Mouse (Mus musculus): ENCODE results near the gene Pcmt1. TPM values are rescaled to one million over a fixed set of nuclear protein-coding genes. Genes with fewer than 3 reads are reported as not detected.
"Not testable (repeated sequence)": the region's sequence is repeated elsewhere in the genome, so short reads cannot be mapped to it uniquely, and the experiment has no call there.

Gene Pcmt1
- polyA plus RNA-seq, 1 experiment from 2014 or later, result 155 TPM

DNA sequence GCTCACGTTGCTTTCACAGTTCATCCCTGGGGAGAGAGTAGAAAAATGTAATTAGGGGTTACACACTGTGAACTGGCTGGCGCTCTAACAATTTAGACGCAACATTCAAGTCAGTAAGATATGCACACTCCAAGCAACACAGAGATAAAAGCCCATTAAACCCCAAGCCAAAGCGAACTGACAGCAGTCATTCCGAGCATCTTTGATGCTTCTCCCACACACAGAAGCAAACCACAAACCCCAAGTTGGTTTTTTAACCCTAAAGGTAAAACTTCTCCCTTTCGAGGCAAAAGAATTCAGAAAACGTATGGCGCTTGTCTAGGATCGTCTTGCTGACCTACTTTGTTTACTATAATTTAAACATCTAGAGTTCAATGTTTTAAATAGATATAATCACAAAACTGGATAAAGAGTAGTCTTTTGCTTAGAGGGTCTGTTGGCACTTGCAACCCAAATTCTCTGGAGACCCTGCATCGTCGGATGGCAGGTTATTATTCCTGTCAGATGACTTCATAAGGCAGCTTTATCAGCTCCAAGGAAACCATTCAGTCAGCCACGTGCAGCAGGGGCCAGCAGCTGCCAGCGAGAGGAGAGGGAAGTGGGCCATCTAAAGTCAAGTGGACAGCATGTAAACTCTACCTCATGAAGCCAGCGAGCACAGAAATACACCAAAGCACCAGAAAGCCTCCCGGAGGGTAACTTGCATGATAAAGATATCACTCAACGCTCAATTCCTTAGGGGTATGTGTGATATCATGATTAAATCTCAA, 49.8 kb downstream of the Pcmt1 start:
- Histone ChIP-seq H3K27ac (no peak overlapping the region), H3K4me2 (no peak overlapping the region), H3K36me3 (replicated peaks) (peaks cover 14% of the 10 kb centered on the region), H3K27me3 (replicated peaks) (no peaks in the 10 kb centered on the region), H3K4me1 (no peaks in the 10 kb centered on the region), H3K9ac (no peak overlapping the region), H3K4me3 (no peak overlapping the region), H3K9me3 (no peaks in the 10 kb centered on the region)
- 72% methylated on average over 16 of the region's 16 CpGs for WGBS
- no peak for ATAC-seq (replicated peaks)

DNA sequence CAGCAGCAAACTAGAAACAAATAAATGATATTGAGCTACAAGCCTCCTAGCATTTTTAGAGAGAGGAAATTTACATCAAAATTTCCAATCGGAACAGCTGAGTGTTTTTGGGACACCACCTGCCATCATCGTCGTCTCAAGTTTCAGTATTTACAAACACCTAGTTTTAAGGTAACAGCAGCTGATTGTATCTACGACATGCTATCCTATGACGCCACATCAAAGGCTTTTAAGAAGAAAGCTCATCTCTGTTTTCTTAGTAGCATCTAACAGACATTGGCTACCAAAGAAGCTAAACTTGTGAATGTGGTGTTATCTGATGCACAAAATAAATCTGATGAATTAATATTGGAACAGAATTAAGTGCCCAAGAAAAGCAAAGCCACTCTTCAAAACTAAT, 50.6 kb downstream of the Pcmt1 start:
- H3K4me1 ChIP-seq, result no peaks in the 10 kb centered on the region
- 92% methylated on average over 5 of the region's 5 CpGs for WGBS
- H3K9me3 ChIP-seq, result no peaks in the 10 kb centered on the region
- no peak overlapping the region for H3K4me2 ChIP-seq
- no peak overlapping the region for H3K4me3 ChIP-seq
- H3K9ac ChIP-seq, result no peak overlapping the region
- H3K27me3 ChIP-seq (replicated peaks), result no peaks in the 10 kb centered on the region
- H3K36me3 ChIP-seq (replicated peaks), result peaks cover 14% of the 10 kb centered on the region
- H3K27ac ChIP-seq, result no peak overlapping the region
- ATAC-seq (replicated peaks), result no peak

DNA sequence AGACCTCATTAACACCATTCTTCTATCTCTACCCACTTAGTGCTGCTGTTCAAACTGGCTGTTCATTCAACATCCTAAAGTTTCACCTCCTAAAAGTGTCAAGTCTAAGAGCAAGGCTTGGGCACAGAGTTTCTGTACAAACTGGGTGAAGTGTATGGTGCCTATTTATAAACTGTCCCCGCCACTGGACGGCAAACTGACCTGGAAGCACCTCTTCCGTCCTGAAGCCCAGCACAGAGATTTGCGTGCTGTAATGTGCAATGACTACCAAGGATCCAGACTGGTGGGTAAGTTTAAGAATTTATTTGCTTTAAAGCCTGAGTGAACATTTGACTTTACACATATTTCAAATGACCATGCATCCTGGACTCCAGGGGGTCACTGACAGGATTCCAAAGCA, 51.8 kb downstream of the Pcmt1 start:
- 96% methylated on average over 4 of the region's 4 CpGs for WGBS
- no peak overlapping the region for H3K4me3 ChIP-seq
- no peak for ATAC-seq (replicated peaks)
- H3K36me3 ChIP-seq (replicated peaks), result peaks cover 14% of the 10 kb centered on the region
- no peak overlapping the region for H3K27ac ChIP-seq
- no peaks in the 10 kb centered on the region for H3K9me3 ChIP-seq
- H3K9ac ChIP-seq, result no peak overlapping the region
- no peak overlapping the region for H3K4me2 ChIP-seq
- H3K4me1 ChIP-seq, result no peaks in the 10 kb centered on the region
- no peaks in the 10 kb centered on the region for H3K27me3 ChIP-seq (replicated peaks)

DNA sequence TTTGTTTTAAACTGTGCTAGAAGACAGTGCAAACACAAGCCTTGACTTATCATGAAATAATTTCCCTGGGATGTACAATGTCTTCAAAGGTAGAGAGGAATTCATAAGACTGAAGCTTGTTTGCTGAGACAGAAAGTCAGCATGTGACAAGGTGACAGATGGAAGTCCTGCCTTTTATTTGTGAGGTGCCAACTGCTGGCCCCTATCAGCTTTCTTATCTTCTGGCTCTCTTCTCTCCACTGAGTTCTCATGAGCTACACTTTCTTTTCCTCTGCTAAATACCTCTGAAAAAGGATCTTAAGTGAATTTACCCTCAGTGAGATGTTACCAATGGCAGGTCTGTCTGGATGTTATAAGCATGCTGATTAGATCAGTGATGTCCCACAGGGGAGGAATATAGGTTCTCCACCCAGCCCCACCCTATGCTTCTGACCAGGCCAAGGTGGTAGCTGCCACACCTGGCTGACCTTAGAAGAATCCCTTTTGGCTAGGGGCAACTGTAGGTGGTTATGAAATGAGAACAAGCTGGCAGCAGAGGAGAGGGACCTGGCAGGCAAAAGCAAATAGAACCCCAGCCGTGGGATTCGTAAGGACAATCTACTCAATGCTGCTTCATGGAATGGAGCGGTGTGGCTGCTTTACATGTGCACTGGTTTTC, 56.9 kb downstream of the Pcmt1 start:
- 96% methylated on average over 3 of the region's 3 CpGs for WGBS

DNA sequence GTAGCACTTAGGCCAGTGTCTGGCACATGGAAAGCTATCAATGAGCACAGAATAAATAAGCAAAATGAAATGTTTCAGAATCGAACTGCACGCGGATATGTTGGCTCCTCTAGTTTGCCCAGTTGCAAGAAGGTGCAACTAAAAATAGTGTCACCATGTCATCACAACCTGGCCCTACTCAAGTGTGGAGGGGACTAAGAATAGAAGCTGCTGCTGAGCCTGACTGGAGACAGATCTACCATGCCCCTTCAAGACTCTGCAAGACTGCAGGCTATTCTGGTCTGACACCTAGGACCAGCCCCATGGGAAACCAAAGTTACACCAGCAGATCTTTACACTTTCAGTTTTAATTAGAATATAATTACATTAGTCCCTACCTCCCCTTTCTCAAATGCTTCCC, 58.6 kb downstream of the Pcmt1 start:
- Histone ChIP-seq H3K9me3 (no peaks in the 10 kb centered on the region), H3K27ac (no peak overlapping the region), H3K4me3 (no peak overlapping the region), H3K27me3 (replicated peaks) (no peaks in the 10 kb centered on the region), H3K9ac (no peak overlapping the region), H3K4me1 (no peaks in the 10 kb centered on the region), H3K36me3 (replicated peaks) (no peaks in the 10 kb centered on the region; the same call in 1 of the 2 replicates), H3K4me2 (no peak overlapping the region)
- WGBS, result 96% methylated on average over 3 of the region's 3 CpGs
- ATAC-seq (replicated peaks), result no peak

More for the DNA sequence above, 56.9 kb downstream of the Pcmt1 start:
- no peak overlapping the region for H3K4me3 ChIP-seq
- ATAC-seq (replicated peaks), result no peak
- peaks cover 8% of the 10 kb centered on the region; the same call in 1 of the 2 replicates for H3K36me3 ChIP-seq (replicated peaks)
- no peaks in the 10 kb centered on the region for H3K4me1 ChIP-seq
- H3K9ac ChIP-seq, result no peak overlapping the region
- no peaks in the 10 kb centered on the region for H3K9me3 ChIP-seq
- H3K27me3 ChIP-seq (replicated peaks), result no peaks in the 10 kb centered on the region
- H3K4me2 ChIP-seq, result no peak overlapping the region
- no peak overlapping the region for H3K27ac ChIP-seq

DNA sequence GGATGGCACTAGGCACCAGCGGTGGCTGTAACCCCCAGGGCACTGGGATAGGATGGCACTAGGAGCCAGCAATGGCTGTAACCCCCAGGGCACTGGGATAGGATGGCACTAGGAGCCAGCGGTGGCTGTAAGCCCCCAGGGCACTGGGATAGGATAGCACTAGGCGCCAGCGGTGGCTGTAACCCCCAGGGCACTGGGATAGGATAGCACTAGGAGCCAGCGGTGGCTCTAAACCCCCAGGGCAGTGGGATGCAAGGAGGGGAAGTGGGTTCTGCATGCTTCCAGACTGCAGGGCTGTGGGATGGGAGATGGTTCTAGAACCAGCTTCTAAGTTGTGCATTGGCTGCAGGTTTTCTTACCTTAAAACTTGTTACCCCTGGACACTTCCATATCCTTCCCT, 60.2 kb downstream of the Pcmt1 start:
- Histone ChIP-seq H3K27me3 (replicated peaks) (no peaks in the 10 kb centered on the region), H3K36me3 (replicated peaks) (no peaks in the 10 kb centered on the region; the same call in 1 of the 2 replicates), H3K4me3 (no peak overlapping the region), H3K9ac (no peak overlapping the region), H3K4me1 (no peaks in the 10 kb centered on the region), H3K4me2 (no peak overlapping the region), H3K27ac (no peak overlapping the region), H3K9me3 (no peaks in the 10 kb centered on the region)
- ATAC-seq (replicated peaks), result no peak
- WGBS, result 70% methylated on average over 5 of the region's 5 CpGs

DNA sequence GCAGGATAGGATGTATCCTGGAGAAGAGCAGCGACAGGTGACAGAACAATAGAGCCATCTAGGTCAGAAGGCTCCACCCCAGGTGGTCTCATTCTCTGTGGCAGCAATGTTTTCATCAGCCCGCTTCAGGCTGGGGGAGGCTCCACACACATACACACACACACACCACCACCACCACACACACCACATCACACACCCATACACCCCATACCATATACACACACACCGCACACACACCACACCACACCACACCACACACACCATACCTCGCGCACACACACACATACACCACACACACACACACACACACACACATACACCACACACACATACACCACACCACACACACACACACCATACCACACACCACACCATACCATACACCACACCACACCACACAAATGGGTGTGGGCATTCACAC, 61.1 kb downstream of the Pcmt1 start:
- peak; percentile 58; the same call in 1 of the 2 replicates for ATAC-seq (replicated peaks)
- 66% methylated on average over 3 of the region's 5 CpGs for WGBS
- Histone ChIP-seq H3K4me3 (no peak overlapping the region), H3K9me3 (peaks cover under 1% of the 10 kb centered on the region), H3K4me2 (no peak overlapping the region), H3K36me3 (replicated peaks) (peaks cover 2% of the 10 kb centered on the region; the same call in 1 of the 2 replicates), H3K27ac (no peak overlapping the region), H3K4me1 (no peaks in the 10 kb centered on the region), H3K27me3 (replicated peaks) (no peaks in the 10 kb centered on the region), H3K9ac (no peak overlapping the region)

DNA sequence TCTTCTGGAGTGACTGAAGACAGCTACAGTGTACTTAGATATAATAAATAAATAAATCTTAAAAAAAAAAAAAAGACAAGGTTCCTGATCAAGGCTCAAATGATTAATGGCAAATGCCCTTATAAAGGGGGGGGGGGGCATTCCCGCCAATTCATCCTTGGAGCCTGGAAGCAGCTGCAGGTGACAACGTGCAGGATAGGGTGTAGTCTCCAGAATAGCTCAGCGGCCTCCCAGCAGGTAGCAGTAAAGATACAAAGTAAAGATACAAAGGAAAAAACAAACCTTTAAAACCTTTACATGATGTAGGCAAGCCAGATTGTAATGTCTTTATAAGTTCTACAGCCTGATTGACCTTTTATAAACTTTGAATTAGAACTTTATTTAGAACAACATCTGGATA, 63.4 kb downstream of the Pcmt1 start:
- not testable (repeated sequence) for H3K36me3 ChIP-seq (replicated peaks); H3K4me2 ChIP-seq; H3K9ac ChIP-seq; ATAC-seq (replicated peaks); H3K9me3 ChIP-seq; H3K4me3 ChIP-seq; H3K27ac ChIP-seq; H3K27me3 ChIP-seq (replicated peaks); H3K4me1 ChIP-seq
- WGBS, result 29% methylated on average over 3 of the region's 3 CpGs

DNA sequence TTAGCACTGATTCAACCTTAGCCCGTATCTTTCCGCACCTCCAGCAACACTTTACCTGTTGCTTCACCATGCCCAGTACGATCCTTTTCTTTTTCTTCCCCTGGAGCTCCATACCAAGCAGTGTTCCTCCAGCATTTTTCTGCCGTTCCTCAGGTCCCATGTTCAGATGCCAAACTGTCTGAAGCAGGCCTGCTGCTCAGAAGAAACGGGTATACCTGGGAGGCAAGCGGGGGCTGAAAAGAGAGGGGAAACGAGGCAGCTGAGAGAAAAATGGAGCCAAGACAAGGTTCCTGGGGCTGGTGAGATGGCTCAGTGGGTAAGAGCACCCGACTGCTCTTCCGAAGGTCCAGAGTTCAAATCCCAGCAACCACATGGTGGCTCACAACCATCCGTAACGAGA, 63.8 kb downstream of the Pcmt1 start:
- H3K9me3 ChIP-seq; ATAC-seq (replicated peaks); H3K27me3 ChIP-seq (replicated peaks); H3K9ac ChIP-seq; H3K36me3 ChIP-seq (replicated peaks); H3K4me2 ChIP-seq; H3K4me3 ChIP-seq; H3K27ac ChIP-seq; H3K4me1 ChIP-seq: not testable (repeated sequence)
- WGBS, result 82% methylated on average over 11 of the region's 11 CpGs

DNA sequence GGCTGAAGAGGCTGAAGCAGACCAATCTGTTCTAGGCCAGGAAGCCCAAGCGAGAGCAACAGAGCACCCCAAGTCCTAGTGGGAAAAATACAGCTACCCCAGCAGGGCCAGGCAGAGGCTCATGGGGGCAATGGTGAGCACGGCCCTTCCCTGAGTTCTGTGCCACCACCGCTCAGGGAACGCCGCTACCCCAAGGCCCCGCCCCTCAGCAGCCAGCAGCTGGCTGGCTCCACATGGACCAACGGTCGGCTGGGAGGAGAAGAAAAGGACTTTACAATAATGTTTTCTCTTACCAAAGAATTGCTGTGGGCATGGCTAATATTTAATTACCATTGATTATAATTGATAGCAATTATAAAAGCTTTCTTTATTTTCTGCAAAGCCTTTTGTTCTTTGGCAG, 66.1 kb downstream of the Pcmt1 start:
- H3K4me3 ChIP-seq, result no peak overlapping the region
- no peaks in the 10 kb centered on the region for H3K27me3 ChIP-seq (replicated peaks)
- H3K27ac ChIP-seq, result no peak overlapping the region
- H3K36me3 ChIP-seq (replicated peaks), result peaks cover 13% of the 10 kb centered on the region
- ATAC-seq (replicated peaks), result no peak
- peaks cover 3% of the 10 kb centered on the region for H3K9me3 ChIP-seq
- no peak overlapping the region for H3K4me2 ChIP-seq
- no peaks in the 10 kb centered on the region for H3K4me1 ChIP-seq
- no peak overlapping the region for H3K9ac ChIP-seq
- WGBS, result 90% methylated on average over 8 of the region's 8 CpGs

DNA sequence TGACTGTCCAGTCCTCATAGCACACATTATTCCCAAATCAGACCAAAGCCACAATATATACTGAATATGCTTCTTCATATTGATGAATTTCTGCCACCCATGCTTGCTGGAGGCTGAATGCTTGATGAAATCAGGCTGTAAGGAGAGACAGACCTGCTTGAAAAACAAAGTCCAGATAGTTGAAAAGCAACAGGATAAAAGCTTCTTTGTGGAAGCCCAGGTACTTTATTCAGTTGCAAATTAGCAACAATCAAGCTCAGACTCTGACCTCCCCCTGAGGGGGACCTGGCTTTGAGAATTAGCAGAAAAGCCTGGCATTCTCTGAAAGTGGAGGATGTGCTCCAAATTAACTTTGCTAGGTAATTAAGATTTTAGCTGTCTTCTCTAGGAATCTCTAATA, 68.7 kb downstream of the Pcmt1 start:
- H3K36me3 ChIP-seq (replicated peaks), result peaks cover 17% of the 10 kb centered on the region
- H3K4me3 ChIP-seq; H3K9ac ChIP-seq; H3K4me1 ChIP-seq; H3K27me3 ChIP-seq (replicated peaks); ATAC-seq (replicated peaks); H3K27ac ChIP-seq; H3K4me2 ChIP-seq; H3K9me3 ChIP-seq: not testable (repeated sequence)

DNA sequence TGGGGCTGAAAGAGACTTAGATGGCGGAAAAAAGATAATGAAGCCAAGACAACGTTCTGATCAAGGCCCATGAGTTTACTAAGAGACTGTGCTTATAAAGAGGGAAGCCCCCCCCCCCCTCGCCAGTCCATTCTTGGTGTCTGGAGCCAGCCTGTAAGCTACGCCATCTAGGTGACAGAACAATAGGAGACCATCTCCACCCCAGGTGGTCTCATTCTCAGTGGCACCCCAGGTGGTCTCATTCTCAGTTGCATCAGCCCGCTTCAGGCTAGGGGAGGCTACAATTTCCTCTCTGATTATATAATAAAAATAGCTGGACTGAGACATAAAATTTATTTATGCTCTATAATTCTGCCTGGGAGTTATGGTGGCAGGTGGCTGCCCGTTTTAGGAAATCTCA, 69.3 kb downstream of the Pcmt1 start:
- Histone ChIP-seq H3K9me3 (peaks cover 3% of the 10 kb centered on the region), H3K27me3 (replicated peaks) (no peaks in the 10 kb centered on the region), H3K9ac (no peak overlapping the region), H3K4me2 (no peak overlapping the region), H3K36me3 (replicated peaks) (peaks cover 17% of the 10 kb centered on the region), H3K4me3 (no peak overlapping the region), H3K4me1 (no peaks in the 10 kb centered on the region), H3K27ac (no peak overlapping the region)
- no peak for ATAC-seq (replicated peaks)
- 62% methylated on average over 6 of the region's 6 CpGs for WGBS

DNA sequence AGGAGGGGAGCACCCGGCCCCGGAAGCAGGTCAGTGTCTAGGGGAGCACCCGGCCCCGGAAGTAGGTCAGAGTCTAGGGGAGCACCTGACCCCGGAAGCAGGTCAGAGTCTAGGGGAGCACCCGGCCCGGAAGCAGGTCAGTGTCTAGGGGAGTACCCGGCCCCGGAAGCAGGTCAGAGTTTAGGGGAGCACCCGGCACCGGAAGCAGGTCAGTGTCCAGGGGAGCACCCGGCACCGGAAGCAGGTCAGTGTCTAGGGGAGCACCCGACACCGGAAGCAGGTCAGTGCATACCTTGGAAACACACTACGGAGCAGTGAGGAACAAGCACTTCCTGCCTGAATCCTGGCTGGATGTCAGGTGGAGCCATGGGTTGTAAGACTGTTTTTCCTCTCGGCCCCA, 72.3 kb downstream of the Pcmt1 start:
- Histone ChIP-seq H3K27me3 (replicated peaks) (no peaks in the 10 kb centered on the region), H3K27ac (no peak overlapping the region), H3K36me3 (replicated peaks) (peaks cover 12% of the 10 kb centered on the region), H3K4me2 (no peak overlapping the region), H3K9me3 (no peaks in the 10 kb centered on the region), H3K4me3 (no peak overlapping the region), H3K9ac (no peak overlapping the region), H3K4me1 (no peaks in the 10 kb centered on the region)
- WGBS, result 94% methylated on average over 17 of the region's 17 CpGs
- no peak for ATAC-seq (replicated peaks)

Data from midbrain, embryonic 15.5 days (tissue).